Mouse (Mus musculus) midbrain, embryonic 13.5 days (tissue): ENCODE measurements around the gene Myo18b. TPM values are rescaled to one million over a fixed set of nuclear protein-coding genes. Genes with fewer than 3 reads are reported as not detected.

Experiments
- ATAC-seq: fragments of 200-750 bp; cut with Nextera tagmentation; 2 replicates; pipeline ENCODE4 v1.8.0; 2017; ENCODE audit warnings: mild to moderate bottlenecking, moderate TSS enrichment, moderate library complexity
- H3K27ac ChIP-seq: fragments of 300-500 bp; sonication (generic); 2 replicates; pipeline ENCODE4 v1.5.1; 2015; ENCODE audit warnings: inconsistent platforms, mild to moderate bottlenecking, moderate library complexity
- H3K27me3 ChIP-seq: fragments of 300-500 bp; sonication (generic); 2 replicates; pipeline ENCODE4 v1.6.1; 2015; ENCODE audit warnings: mild to moderate bottlenecking, inconsistent platforms
- H3K36me3 ChIP-seq: fragments of 300-500 bp; sonication (generic); 2 replicates; pipeline ENCODE4 v1.6.1; 2015; ENCODE audit warnings: mild to moderate bottlenecking, inconsistent platforms
- H3K4me1 ChIP-seq: fragments of 300-500 bp; sonication (generic); replicated peaks from 2 replicates; pipeline ENCODE4 v1.6.1; 2015; ENCODE audit warnings: inconsistent platforms
- H3K4me2 ChIP-seq: fragments of 300-500 bp; sonication (generic); replicated peaks from 2 replicates; pipeline ENCODE4 v1.6.1; 2015; ENCODE audit warnings: moderate library complexity, mild to moderate bottlenecking, inconsistent platforms
- H3K4me3 ChIP-seq: fragments of 300-500 bp; sonication (generic); replicated peaks from 2 replicates; pipeline ENCODE4 v1.5.1; 2015; ENCODE audit warnings: mild to moderate bottlenecking, inconsistent platforms
- H3K9ac ChIP-seq: fragments of 300-500 bp; sonication (generic); replicated peaks from 2 replicates; pipeline ENCODE4 v1.6.1; 2015; ENCODE audit warnings: mild to moderate bottlenecking, inconsistent platforms
- H3K9me3 ChIP-seq: fragments of 300-500 bp; sonication (generic); 2 replicates; pipeline ENCODE4 v1.6.1; 2016; ENCODE audit warnings: mild to moderate bottlenecking, inconsistent platforms
- WGBS: fragments of 180-500 bp; shearing (Covaris S2); methylation state at CpG from one replicate; pipeline ENCODE4 v1.1.7; 2015; 5-methylcytosine and 5-hydroxymethylcytosine counted together
- polyA plus RNA-seq: library from polyadenylated mRNA; unstranded; fragments of >200 nt; fragmentation: Nextera tagmentation; extraction: Ambion mirVana; gene quantifications from 2 replicates; pipeline ENCODE4 v1.2.1, GENCODE M21; 2015

Gene Myo18b
- polyA plus RNA-seq, 1 experiment from 2014 or later: 2.3 TPM

DNA sequence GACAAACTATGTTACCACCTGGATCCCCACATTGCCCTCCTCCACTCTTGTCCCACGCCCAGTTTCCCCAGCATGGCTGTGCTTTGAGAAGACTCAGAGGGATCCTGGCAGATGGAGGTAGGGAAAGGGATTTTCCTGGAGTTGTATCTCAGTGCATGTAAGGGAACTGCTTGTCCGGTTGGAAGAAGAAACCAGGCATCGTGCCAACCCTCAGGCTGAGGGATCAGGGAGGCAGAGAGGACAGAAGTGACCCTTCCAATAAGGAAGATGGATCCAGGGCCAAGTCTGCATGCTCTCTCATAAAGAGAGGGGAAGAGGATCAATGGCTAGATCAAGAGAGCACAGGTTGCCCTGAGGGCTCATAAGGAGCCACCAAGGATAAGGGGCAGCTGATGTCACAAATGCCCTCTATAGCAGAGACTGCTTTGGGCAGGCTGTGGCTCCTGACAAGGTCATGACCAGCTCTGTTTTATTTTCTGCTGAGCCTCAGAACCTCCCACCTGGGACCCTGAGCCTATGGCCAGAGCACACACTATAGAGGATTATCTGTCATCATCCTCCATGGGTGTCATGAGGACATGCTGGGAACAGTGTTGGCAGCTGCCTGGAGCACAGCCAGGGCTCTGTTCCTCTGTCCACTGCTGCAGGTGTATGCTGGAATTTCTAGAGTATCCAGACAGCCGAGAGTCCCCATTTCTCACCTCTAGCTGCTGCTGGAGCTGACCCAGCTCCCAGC is 105.6 kb downstream of the Myo18b start:
- WGBS: 81% methylated on average over 4 of the region's 4 CpGs
- peaks cover 2% of the 10 kb centered on the region; the same call in 1 of the 2 replicates for H3K4me1 ChIP-seq

DNA sequence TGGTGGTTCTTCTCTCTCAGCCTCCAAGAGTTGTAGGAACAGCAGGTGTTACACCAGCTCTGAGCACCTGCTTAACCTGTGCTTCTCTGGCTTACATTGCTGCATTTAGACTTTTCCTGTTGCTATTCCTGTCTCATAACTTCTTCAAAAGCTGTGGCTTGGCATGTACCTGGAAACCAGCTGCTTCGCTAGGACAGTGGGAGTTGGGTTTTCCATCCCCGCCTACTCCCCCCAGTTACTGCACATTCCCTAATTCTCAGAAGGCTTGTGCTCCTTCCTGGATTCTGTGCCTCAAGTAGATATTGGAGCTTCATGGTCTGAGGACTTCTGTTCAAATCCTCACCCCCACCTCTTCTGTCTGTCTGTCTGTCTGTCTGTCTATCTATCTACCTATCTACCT is 107.7 kb downstream of the Myo18b start:
- no peaks in the 10 kb centered on the region for H3K9me3 ChIP-seq
- H3K9ac ChIP-seq: no peak overlapping the region
- ATAC-seq: no peak
- peaks cover 5% of the 10 kb centered on the region; the same call in 1 of the 2 replicates for H3K27me3 ChIP-seq
- 93% methylated on average over 2 of the region's 2 CpGs for WGBS
- H3K4me1 ChIP-seq: no peaks in the 10 kb centered on the region
- H3K36me3 ChIP-seq: no peaks in the 10 kb centered on the region
- no peak overlapping the region for H3K4me3 ChIP-seq
- H3K27ac ChIP-seq: no peak overlapping the region
- no peak overlapping the region for H3K4me2 ChIP-seq

More for the DNA sequence above, 105.6 kb downstream of the Myo18b start:
- no peak overlapping the region for H3K4me2 ChIP-seq
- H3K36me3 ChIP-seq: no peaks in the 10 kb centered on the region
- no peaks in the 10 kb centered on the region for H3K9me3 ChIP-seq
- no peak overlapping the region for H3K27ac ChIP-seq
- no peak overlapping the region for H3K9ac ChIP-seq
- peaks cover 10% of the 10 kb centered on the region; the same call in 1 of the 2 replicates for H3K27me3 ChIP-seq
- H3K4me3 ChIP-seq: no peak overlapping the region
- ATAC-seq: no peak

DNA sequence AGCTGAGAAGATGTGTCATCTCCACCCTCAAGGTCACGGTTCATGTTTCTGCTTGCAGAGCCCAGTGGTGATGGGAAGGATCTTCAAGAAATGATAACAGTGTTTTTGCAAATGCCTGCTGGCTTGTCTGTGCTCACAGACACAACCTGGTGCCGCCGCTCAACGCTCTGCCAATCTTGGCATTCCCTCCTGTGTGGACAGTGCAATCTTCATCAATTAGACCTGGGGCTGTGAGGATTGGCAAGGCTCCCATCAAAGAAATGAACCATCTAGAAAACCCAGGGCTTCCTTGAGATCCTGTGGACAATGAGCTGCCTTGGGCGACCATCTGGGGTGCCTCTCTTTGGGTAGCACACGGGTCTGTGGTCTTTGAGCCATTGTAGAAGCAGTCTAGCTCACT is 109.4 kb downstream of the Myo18b start:
- Histone ChIP-seq H3K27ac (no peak overlapping the region), H3K4me2 (no peak overlapping the region), H3K9ac (no peak overlapping the region), H3K9me3 (no peaks in the 10 kb centered on the region), H3K4me1 (no peaks in the 10 kb centered on the region), H3K27me3 (peaks cover 5% of the 10 kb centered on the region; the same call in 1 of the 2 replicates), H3K4me3 (no peak overlapping the region), H3K36me3 (no peaks in the 10 kb centered on the region)
- 88% methylated on average over 6 of the region's 6 CpGs for WGBS
- no peak for ATAC-seq

DNA sequence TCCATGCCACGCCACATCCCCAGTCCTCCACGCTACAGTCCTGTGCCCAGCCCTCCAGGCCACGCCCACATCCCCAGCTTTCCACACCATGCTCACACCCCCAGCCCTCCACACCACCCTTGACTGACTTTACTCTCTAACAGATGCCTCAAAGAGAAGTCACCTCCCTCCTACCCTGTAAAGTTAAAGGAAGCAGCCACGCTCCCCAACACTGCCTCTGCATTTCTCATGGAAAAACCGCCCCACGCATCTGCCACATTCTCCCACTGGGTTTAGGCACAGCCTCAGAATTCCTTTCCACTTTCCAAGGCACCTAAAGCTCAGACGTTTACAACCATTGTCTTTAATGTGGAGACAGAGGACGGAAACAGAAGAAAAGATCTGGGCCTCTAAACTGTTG is 110.1 kb downstream of the Myo18b start:
- no peak overlapping the region for H3K4me2 ChIP-seq
- no peaks in the 10 kb centered on the region for H3K36me3 ChIP-seq

DNA sequence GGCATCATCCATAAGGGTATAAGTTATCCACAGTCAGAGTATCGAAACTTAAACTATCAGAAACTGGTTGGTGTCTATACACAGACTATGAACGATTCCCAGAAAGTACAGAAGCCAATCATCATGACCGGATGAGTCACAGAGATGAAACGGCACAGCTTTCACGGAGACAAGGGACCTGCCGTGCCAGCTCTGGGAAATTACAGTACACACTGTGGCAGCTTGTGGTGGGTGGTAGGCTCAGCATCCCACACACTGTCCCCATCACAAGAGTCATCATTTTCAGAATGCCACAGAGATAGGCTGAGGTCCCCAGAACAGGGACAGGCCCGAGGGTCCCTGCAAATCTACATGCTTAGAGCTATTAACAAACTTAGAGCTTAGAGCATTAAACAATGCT is 114.4 kb downstream of the Myo18b start:
- no peak overlapping the region for H3K27ac ChIP-seq
- H3K4me2 ChIP-seq: no peak overlapping the region
- no peak overlapping the region for H3K4me3 ChIP-seq
- no peaks in the 10 kb centered on the region for H3K27me3 ChIP-seq
- 90% methylated on average over 7 of the region's 7 CpGs for WGBS
- no peaks in the 10 kb centered on the region for H3K36me3 ChIP-seq
- no peak for ATAC-seq
- no peak overlapping the region for H3K9ac ChIP-seq
- no peaks in the 10 kb centered on the region for H3K9me3 ChIP-seq
- peaks cover 5% of the 10 kb centered on the region for H3K4me1 ChIP-seq

More for the DNA sequence above, 110.1 kb downstream of the Myo18b start:
- Histone ChIP-seq H3K27me3 (peaks cover 5% of the 10 kb centered on the region; the same call in 1 of the 2 replicates), H3K9me3 (no peaks in the 10 kb centered on the region), H3K27ac (no peak overlapping the region), H3K4me3 (no peak overlapping the region), H3K4me1 (no peaks in the 10 kb centered on the region), H3K9ac (no peak overlapping the region)
- ATAC-seq: no peak
- WGBS: 79% methylated on average over 8 of the region's 8 CpGs

DNA sequence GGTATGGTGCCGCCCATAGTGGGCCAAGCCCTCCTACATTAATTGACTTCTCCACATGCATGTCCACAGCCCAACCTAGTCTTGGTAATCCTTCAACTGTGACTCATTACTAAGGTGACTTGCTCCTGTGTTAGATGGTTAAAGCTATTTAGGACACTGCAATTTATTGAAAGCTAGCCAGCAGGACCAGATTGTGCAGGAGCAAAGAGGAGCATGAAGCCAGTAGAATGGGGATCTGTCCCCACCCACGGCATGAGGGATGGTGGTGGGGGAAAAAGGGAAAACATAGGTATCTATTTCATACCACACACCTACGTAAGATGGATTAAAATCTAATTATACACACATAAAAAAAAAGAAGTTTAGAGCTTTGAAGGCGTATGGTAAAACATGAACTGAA is 114.9 kb downstream of the Myo18b start:
- Histone ChIP-seq H3K4me1 (peaks cover 8% of the 10 kb centered on the region), H3K4me3 (no peak overlapping the region), H3K9ac (no peak overlapping the region), H3K27me3 (no peaks in the 10 kb centered on the region), H3K27ac (no peak overlapping the region), H3K36me3 (no peaks in the 10 kb centered on the region), H3K4me2 (no peak overlapping the region), H3K9me3 (no peaks in the 10 kb centered on the region)
- no peak for ATAC-seq
- 91% methylated on average over 4 of the region's 4 CpGs for WGBS

DNA sequence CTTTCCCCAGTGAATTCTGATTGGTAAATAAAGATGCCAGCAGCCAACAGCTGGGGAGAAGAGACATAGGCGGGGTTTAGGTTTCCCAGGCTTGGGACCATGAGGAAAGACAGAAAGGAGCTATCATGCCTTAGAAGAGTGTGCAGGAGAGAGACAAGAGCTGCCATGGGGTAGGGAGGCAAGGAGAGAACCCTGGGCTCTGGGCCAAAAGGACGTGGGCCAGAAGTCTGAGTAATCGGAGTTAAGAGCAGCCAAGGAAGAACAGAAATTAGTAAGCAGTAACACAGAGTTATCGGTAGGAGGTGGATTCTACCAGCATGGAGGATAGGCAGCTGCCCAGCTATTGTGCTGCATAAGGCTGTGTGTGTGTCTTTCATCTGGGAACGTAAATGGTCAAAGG is 115.8 kb downstream of the Myo18b start:
- ATAC-seq: no peak
- WGBS: 76% methylated on average over 5 of the region's 5 CpGs
- H3K27me3 ChIP-seq: no peaks in the 10 kb centered on the region
- H3K27ac ChIP-seq: no peak overlapping the region
- peaks cover 8% of the 10 kb centered on the region for H3K4me1 ChIP-seq
- H3K36me3 ChIP-seq: no peaks in the 10 kb centered on the region
- H3K4me2 ChIP-seq: no peak overlapping the region
- H3K9ac ChIP-seq: no peak overlapping the region
- no peaks in the 10 kb centered on the region for H3K9me3 ChIP-seq
- H3K4me3 ChIP-seq: no peak overlapping the region

DNA sequence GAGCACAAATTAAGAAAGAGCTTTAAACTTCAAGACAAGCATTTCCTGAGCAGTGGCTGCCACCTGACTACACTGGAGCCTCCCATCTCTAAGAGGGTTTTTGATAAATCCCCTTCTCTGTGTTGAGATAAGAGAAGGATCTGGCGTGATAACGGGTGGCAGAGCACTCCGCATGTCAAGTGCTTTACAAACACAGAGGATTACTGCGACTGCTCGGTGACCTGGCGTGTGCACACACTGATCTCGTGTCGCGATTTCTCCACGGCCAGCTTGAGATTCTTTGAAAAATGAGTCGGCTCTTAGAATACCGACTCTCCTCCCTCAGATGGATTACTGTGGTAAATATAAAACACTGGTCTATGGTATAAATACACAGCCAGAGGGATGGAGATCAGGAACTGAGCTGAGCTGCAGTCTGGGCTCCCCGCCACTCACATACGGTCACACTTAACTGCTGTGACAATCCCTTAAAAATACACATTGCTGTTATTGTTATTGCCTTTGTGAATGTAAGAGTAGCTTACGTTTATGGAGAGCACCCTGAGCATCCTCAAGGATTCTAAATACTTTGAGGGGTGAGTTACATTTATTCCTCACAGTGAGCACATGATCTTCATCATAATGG is 119.3 kb downstream of the Myo18b start:
- H3K4me3 ChIP-seq: no peak overlapping the region
- no peak overlapping the region for H3K4me2 ChIP-seq
- peak overlapping the region; percentile 41; the same call in 1 of the 2 replicates for H3K27ac ChIP-seq
- WGBS: 35% methylated on average over 15 of the region's 15 CpGs
- H3K4me1 ChIP-seq: peaks cover 19% of the 10 kb centered on the region
- no peaks in the 10 kb centered on the region for H3K36me3 ChIP-seq
- H3K9ac ChIP-seq: no peak overlapping the region
- no peak for ATAC-seq
- H3K9me3 ChIP-seq: no peaks in the 10 kb centered on the region
- no peaks in the 10 kb centered on the region for H3K27me3 ChIP-seq

DNA sequence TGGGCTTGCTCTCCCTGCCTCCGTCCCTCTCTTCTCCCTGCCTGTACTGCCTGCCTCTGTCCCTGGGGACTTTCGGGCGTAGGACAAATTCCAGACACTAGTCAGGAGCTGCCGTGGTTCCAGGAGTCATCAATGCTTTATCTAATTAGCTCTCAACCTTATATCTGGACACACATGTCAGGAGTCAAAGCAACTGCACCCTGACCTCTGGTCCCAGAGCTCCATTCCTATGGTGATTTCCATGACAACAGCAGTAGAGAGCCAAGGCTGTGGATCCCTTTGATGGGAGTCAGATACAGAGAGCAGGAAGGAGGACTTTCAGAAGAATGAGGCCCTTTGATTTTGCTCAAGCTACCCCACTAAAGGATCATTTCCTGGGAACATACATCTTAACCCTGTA is 122.7 kb downstream of the Myo18b start:
- Histone ChIP-seq H3K27ac (no peak overlapping the region), H3K4me1 (peaks cover 33% of the 10 kb centered on the region), H3K9me3 (no peaks in the 10 kb centered on the region), H3K4me2 (no peak overlapping the region), H3K27me3 (no peaks in the 10 kb centered on the region), H3K36me3 (no peaks in the 10 kb centered on the region), H3K9ac (no peak overlapping the region), H3K4me3 (no peak overlapping the region)
- WGBS: 15% methylated on average over 4 of the region's 4 CpGs
- no peak for ATAC-seq

DNA sequence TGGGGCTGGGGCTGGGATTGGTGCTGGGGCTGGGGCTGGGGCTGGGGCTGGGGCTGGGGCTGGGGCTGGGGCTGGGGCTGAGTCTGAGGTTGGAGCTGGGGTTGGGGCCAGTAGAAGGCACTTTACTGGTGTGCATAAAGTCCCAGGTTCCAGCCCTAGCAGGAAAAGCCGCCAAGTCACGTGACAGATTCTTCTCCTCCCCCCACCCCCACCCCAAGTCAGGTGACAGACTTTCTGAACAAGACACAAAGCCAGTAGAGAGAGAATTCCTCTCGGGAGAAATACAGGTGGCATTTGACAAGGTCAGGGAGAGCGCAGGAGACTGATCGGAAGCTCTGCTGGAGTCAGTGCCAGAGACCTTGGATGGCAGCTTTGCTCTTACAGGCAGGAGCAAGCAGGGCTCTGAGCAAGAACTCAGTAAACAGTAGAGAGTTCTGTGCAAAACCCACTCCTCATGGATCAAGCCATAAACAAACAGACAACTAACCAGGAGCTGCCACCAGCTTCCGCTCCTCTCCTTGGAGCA is 124.7 kb downstream of the Myo18b start:
- Histone ChIP-seq H3K27me3 (no peaks in the 10 kb centered on the region), H3K9ac (no peak overlapping the region), H3K4me2 (no peak overlapping the region), H3K4me1 (peaks cover 28% of the 10 kb centered on the region), H3K27ac (no peak overlapping the region), H3K36me3 (no peaks in the 10 kb centered on the region), H3K4me3 (no peak overlapping the region), H3K9me3 (no peaks in the 10 kb centered on the region)
- 70% methylated on average over 6 of the region's 6 CpGs for WGBS
- no peak for ATAC-seq

DNA sequence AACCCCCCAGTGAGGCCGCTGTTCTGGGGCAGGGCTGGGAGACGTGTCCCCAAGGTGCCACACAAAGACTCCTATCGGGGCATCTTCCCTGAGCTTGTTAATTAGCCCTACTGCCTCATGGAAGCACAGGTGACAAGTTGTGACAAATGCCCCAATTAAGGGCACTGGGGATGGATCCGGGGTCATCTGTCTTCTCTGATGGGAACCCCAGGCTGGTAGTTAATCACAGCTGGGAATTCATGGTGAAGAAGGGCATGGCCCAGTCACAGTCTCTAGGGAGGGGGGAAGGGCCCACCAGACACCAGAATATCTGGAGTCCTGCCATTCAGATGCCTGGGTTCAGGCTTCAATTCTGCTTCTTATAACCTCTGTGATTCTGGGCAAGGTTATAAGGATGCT is 126.4 kb downstream of the Myo18b start:
- WGBS: 33% methylated on average over 4 of the region's 4 CpGs
- Histone ChIP-seq H3K4me2 (no peak overlapping the region), H3K4me1 (peaks cover 27% of the 10 kb centered on the region), H3K9me3 (no peaks in the 10 kb centered on the region), H3K4me3 (no peak overlapping the region), H3K9ac (no peak overlapping the region), H3K27ac (peak overlapping the region; percentile 56), H3K27me3 (no peaks in the 10 kb centered on the region), H3K36me3 (no peaks in the 10 kb centered on the region)
- ATAC-seq: no peak

DNA sequence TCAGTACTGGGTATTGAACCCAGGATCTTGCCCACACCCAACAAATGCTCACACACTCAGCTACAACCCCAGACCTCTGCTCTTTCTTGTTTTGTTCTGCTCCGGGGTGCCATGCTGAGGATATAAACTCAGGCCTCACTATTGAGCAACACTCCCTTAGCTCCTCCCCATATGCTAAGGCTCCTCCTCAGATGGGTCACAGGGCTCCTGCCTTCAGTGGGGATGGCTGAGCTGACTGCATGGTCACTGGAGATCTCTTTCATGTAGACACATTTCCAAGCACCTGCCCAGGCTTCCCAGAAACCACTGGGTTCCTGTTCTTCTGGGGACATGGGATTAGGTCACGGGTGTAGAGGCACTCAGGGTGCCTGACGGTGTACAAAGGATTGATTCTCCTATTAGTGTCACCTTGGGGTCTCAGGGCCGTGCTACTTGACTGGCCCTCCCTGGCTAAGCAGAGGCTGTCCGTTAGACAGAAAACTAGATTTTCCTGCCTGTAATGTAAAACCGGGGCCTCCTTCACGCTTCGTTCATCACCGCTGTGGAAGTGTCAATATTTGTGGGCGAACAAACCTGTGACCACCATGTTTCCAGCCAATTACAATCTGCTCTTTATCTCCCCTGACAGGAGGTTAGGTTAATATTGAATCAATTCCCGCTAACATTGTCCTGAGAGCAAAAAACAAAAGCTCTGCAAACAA is 127.0 kb downstream of the Myo18b start:
- 50% methylated on average over 11 of the region's 11 CpGs for WGBS
- Histone ChIP-seq H3K36me3 (no peaks in the 10 kb centered on the region), H3K9me3 (no peaks in the 10 kb centered on the region), H3K4me3 (no peak overlapping the region), H3K4me1 (peaks cover 27% of the 10 kb centered on the region), H3K27ac (peak overlapping the region; percentile 56), H3K9ac (no peak overlapping the region), H3K4me2 (no peak overlapping the region), H3K27me3 (no peaks in the 10 kb centered on the region)
- ATAC-seq: no peak
